Mouse (Mus musculus): Measurements from ENCODE around the gene Adam12.

- TF ChIP-seq CTCF (IDR thresholded peaks at IDR 0.05; ENCODE audit: low read depth) (no peak), EP300 (IDR thresholded peaks at IDR 0.05; ENCODE audit: low read depth) (no peak)
Observed at GRCm38 (mm10) chr7:134001581-134001980, 230.4 kb downstream of the Adam12 start.
